Mouse (Mus musculus) brain, embryonic 14.5 days (tissue): ENCODE measurements around the gene Rab11fip5.

ENCODE experiments used
- CTCF ChIP-seq: fragments of 200-500 bp; IDR thresholded peaks from 2 replicates; pipeline ENCODE4 v1.5.1; 2012; ENCODE audit warnings: inconsistent platforms, mild to moderate bottlenecking, moderate library complexity, borderline replicate concordance; ENCODE audit not compliant: insufficient read depth, insufficient read length; ENCODE audit errors: extremely low read depth
- POLR2A ChIP-seq: fragments of 200-500 bp; IDR thresholded peaks from 2 replicates; pipeline ENCODE4 v1.6.1; 2012; ENCODE audit warnings: mild to moderate bottlenecking, inconsistent platforms, borderline replicate concordance; ENCODE audit not compliant: poor library complexity, insufficient read depth, insufficient read length, severe bottlenecking; ENCODE audit errors: extremely low read depth

DNA sequence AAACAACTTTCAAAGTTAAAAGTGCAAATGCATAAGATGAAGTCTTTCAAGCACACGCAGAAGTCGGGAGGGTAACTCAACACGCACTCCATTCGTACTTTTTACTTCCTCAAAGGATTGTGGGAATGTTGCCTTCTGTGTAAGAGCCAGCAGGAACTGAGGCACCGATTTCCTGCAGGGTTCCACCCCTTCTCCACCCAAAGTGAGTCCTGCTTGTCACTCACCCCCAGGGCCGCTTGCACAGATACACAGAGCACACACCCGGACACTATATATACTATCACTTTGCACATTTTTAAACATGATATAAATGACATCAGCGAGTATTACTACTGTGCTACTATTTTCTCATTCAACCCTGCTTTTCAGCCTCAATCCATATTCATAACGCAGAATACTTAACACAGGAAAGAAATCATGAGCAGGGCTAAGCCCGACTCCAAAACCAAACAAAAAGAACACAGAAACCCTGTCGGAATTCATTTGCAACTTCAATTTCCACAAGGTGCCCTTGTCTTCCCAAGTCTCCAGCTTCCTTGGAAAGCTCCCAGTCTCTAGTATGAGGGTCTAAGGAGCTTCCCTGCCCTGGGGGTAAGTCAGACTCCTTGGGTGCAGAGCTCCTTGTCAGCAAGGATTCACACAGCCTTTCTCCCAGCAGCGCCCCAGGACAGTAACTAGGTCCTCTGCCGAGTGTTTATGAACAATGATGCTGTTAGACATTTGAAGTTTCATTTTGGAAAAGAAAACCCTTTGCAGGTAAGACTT lies 88.0 kb downstream of the Rab11fip5 start:
- TF ChIP-seq CTCF (no peak), POLR2A (no peak)
